Mouse (Mus musculus) adipose tissue, adult 10 weeks (tissue): Measurements from ENCODE around the gene Olfr169. TPM values are rescaled to one million over a fixed set of nuclear protein-coding genes. Genes with fewer than 3 reads are reported as not detected.

Experiments
- polyA plus RNA-seq: library from polyadenylated mRNA; stranded (reverse); fragments of 350-450 nt; fragmentation: Illumina TruSeq; extraction: RNeasy Lipid Tissue Mini Kit (QIAGEN cat#74804); gene quantifications from one replicate; pipeline ENCODE4 v1.2.3, GENCODE M21; 2014; ENCODE audit warnings: low read depth, low replicate concordance

Gene Olfr169
- not detected for polyA plus RNA-seq

GRCm38 (mm10) chr16:19571709-19572108 is at the start of gene Olfr169:
TSS of gene Olfr169 (minus strand) at chr16:19571809.

GRCm38 (mm10) chr16:19611782-19612181 is 40.2 kb upstream of the Olfr169 start, which contains the start of gene Olfr170:
TSS of gene Olfr170 (minus strand) at chr16:19611882.

GRCm38 (mm10) chr16:19535455-19535854 is 36.2 kb downstream of the Olfr169 start, which contains the start of gene Olfr168:
TSS of gene Olfr168 (minus strand) at chr16:19535555.

GRCm38 (mm10) chr16:19522166-19522565 is 49.4 kb downstream of the Olfr169 start, which contains the start of gene Olfr167:
TSS of gene Olfr167 (minus strand) at chr16:19522266.

Other genes with a start within 250 kb of the Olfr169 start
- gene Olfr165, start 148.7 kb downstream of the Olfr169 start, polyA plus RNA-seq = not detected
- gene Olfr166, start 88.1 kb downstream of the Olfr169 start, polyA plus RNA-seq = not detected
- gene Olfr167, start 49.5 kb downstream of the Olfr169 start, polyA plus RNA-seq = not detected
- gene Olfr168, start 36.3 kb downstream of the Olfr169 start, polyA plus RNA-seq = not detected
- gene Olfr170, start 40.1 kb upstream of the Olfr169 start, polyA plus RNA-seq = not detected
- gene Olfr171, start 58.1 kb upstream of the Olfr169 start, polyA plus RNA-seq = not detected
- gene Lamp3, start 134.6 kb upstream of the Olfr169 start, polyA plus RNA-seq = not detected
- gene B3gnt5, start 188.4 kb upstream of the Olfr169 start, polyA plus RNA-seq = 0.20 TPM